Comparison of ENCODE assay signal across 19 mouse cellular contexts in genomic region chr12:99163342-99163682, GRCm38 (mm10).
DNase-seq lines count a peak whose midpoint lies in the region; ATAC-seq lines count a peak whose summit lies in the region.
"Had no signal": no experiment of that assay in that cellular context is flagged by ENCODE, and none has a peak within 500 bp of the region (broad histone marks: within the 10 kb centered on the region; RNA-seq: fewer than 3 reads in every experiment).

No protein-coding gene starts in this region.

- DNase-seq in embryonic facial prominence, embryonic 11.5 days (ENCODE audit: low spot score): no peak
- no peak for DNase-seq in embryonic facial prominence, embryonic 10.5 days (ENCODE audit: low spot score)
- peak; percentile 86 for DNase-seq in forebrain, embryonic 11.5 days (ENCODE audit: low spot score)
- DNase-seq in layer of hippocampus, postnatal 14 days (ENCODE audit: low spot score in 2 of 2): no peak
- DNase-seq in urinary bladder, postnatal 4 days (ENCODE audit: low spot score in 2 of 2): no peak
- DNase-seq: adrenal gland, postnatal 25 days; cerebellum, postnatal 25 days; gastrocnemius, postnatal 25 days; kidney, adult 11 months; kidney, postnatal 25 days; lung, adult 2 months; thymus, postnatal 36 days had no signal

- no peaks in the 10 kb centered on the region for H3K36me3 ChIP-seq in embryonic facial prominence, embryonic 11.5 days (replicated peaks; ENCODE audit: control insufficient read depth, insufficient read depth, low read depth, low read length)
- no peaks in the 10 kb centered on the region for H3K36me3 ChIP-seq in embryonic facial prominence, embryonic 10.5 days (replicated peaks)
- no peaks in the 10 kb centered on the region for H3K36me3 ChIP-seq in forebrain, embryonic 11.5 days (ENCODE audit: control insufficient read depth, insufficient read depth, low read length)
- no peaks in the 10 kb centered on the region for H3K36me3 ChIP-seq in hindbrain, embryonic 13.5 days
- H3K36me3 ChIP-seq in neural tube, embryonic 12.5 days: no peaks in the 10 kb centered on the region
- H3K36me3 ChIP-seq in heart, embryonic 11.5 days (ENCODE audit: control insufficient read depth, insufficient read depth, low read length): no peaks in the 10 kb centered on the region
- H3K36me3 ChIP-seq: heart, embryonic 10.5 days; stomach, embryonic 15.5 days had no signal

- no peaks in the 10 kb centered on the region for H3K4me1 ChIP-seq in embryonic facial prominence, embryonic 11.5 days (ENCODE audit: control insufficient read depth, insufficient read depth, low read length)
- peaks cover 10% of the 10 kb centered on the region; the same call in 1 of the 2 replicates for H3K4me1 ChIP-seq in embryonic facial prominence, embryonic 10.5 days
- H3K4me1 ChIP-seq in forebrain, embryonic 11.5 days (replicated peaks; ENCODE audit: control insufficient read depth, insufficient read depth, low read length): peaks cover 9% of the 10 kb centered on the region; the same call in 1 of the 2 replicates
- peaks cover 27% of the 10 kb centered on the region for H3K4me1 ChIP-seq in hindbrain, embryonic 13.5 days (replicated peaks)
- H3K4me1 ChIP-seq in neural tube, embryonic 12.5 days: 0 out of 2 replicates have a peak, but pooled peaks cover 4% of the 10 kb centered on the region
- no peaks in the 10 kb centered on the region for H3K4me1 ChIP-seq in heart, embryonic 11.5 days (ENCODE audit: control insufficient read depth, insufficient read depth, low read length)

- H3K9me3 ChIP-seq in embryonic facial prominence, embryonic 11.5 days (replicated peaks; ENCODE audit: control insufficient read depth, low read length): no peaks in the 10 kb centered on the region
- H3K9me3 ChIP-seq in embryonic facial prominence, embryonic 10.5 days: 0 out of 2 replicates have a peak, but pooled peaks cover 2% of the 10 kb centered on the region
- no peaks in the 10 kb centered on the region for H3K9me3 ChIP-seq in forebrain, embryonic 11.5 days (ENCODE audit: control insufficient read depth, low read length)
- no peaks in the 10 kb centered on the region for H3K9me3 ChIP-seq in hindbrain, embryonic 13.5 days
- peaks cover 4% of the 10 kb centered on the region; the same call in 1 of the 2 replicates for H3K9me3 ChIP-seq in neural tube, embryonic 12.5 days
- H3K9me3 ChIP-seq in heart, embryonic 11.5 days (replicated peaks; ENCODE audit: control insufficient read depth, low read length): 0 out of 2 replicates have a peak, but pooled peaks cover under 1% of the 10 kb centered on the region
- H3K9me3 ChIP-seq: heart, embryonic 10.5 days; stomach, embryonic 15.5 days had no signal

- 0 out of 2 replicates have a peak, but pooled peaks have one; percentile 39 for ATAC-seq in embryonic facial prominence, embryonic 11.5 days (replicated peaks; ENCODE audit: insufficient number of reproducible peaks, low FRiP score, low TSS enrichment, low read depth)
- peak; percentile 89 for ATAC-seq in forebrain, embryonic 11.5 days (replicated peaks; ENCODE audit: low FRiP score)
- peak; percentile 62 for ATAC-seq in hindbrain, embryonic 13.5 days (ENCODE audit: low FRiP score)
- ATAC-seq in neural tube, embryonic 12.5 days (ENCODE audit: low FRiP score, low read depth): peak; percentile 59
- no peak for ATAC-seq in heart, embryonic 11.5 days (replicated peaks; ENCODE audit: insufficient number of reproducible peaks, low FRiP score, low TSS enrichment)
- ATAC-seq: activated CD4-positive, CD25-positive, alpha-beta regulatory T cell, adult 4 months had no signal

- H3K9ac ChIP-seq in embryonic facial prominence, embryonic 11.5 days (replicated peaks; ENCODE audit: low read length): no peak overlapping the region
- H3K9ac ChIP-seq in forebrain, embryonic 11.5 days (ENCODE audit: low read length): no peak overlapping the region
- H3K9ac ChIP-seq in hindbrain, embryonic 13.5 days: no peak overlapping the region
- no peak overlapping the region for H3K9ac ChIP-seq in neural tube, embryonic 12.5 days
- no peak overlapping the region for H3K9ac ChIP-seq in heart, embryonic 11.5 days (ENCODE audit: low read depth, low read length)
- H3K9ac ChIP-seq: stomach, embryonic 15.5 days had no signal

- no peak overlapping the region for H3K4me2 ChIP-seq in embryonic facial prominence, embryonic 11.5 days (ENCODE audit: low read depth, low read length)
- H3K4me2 ChIP-seq in forebrain, embryonic 11.5 days (ENCODE audit: low read depth, low read length, severe bottlenecking): no peak overlapping the region
- no peak overlapping the region for H3K4me2 ChIP-seq in hindbrain, embryonic 13.5 days
- no peak overlapping the region for H3K4me2 ChIP-seq in neural tube, embryonic 12.5 days (replicated peaks)
- H3K4me2 ChIP-seq in heart, embryonic 11.5 days: no peak overlapping the region
- H3K4me2 ChIP-seq: stomach, embryonic 15.5 days had no signal

- no peak overlapping the region for H3K27ac ChIP-seq in embryonic facial prominence, embryonic 11.5 days (replicated peaks; ENCODE audit: low read depth, low read length)
- H3K27ac ChIP-seq in embryonic facial prominence, embryonic 10.5 days (replicated peaks): no peak overlapping the region
- peak overlapping the region; percentile 67 for H3K27ac ChIP-seq in forebrain, embryonic 11.5 days (ENCODE audit: low read depth, low read length)
- H3K27ac ChIP-seq in hindbrain, embryonic 13.5 days: peak overlapping the region; percentile 35
- H3K27ac ChIP-seq in neural tube, embryonic 12.5 days: no peak overlapping the region
- no peak overlapping the region for H3K27ac ChIP-seq in heart, embryonic 11.5 days (ENCODE audit: low read depth, low read length)
- H3K27ac ChIP-seq: heart, embryonic 10.5 days; stomach, embryonic 15.5 days had no signal

- H3K27me3 ChIP-seq in embryonic facial prominence, embryonic 11.5 days (ENCODE audit: control insufficient read depth, insufficient read depth, low read length): no peaks in the 10 kb centered on the region
- no peaks in the 10 kb centered on the region for H3K27me3 ChIP-seq in embryonic facial prominence, embryonic 10.5 days (replicated peaks; ENCODE audit: low read depth, poor library complexity, severe bottlenecking)
- no peaks in the 10 kb centered on the region for H3K27me3 ChIP-seq in forebrain, embryonic 11.5 days (ENCODE audit: control insufficient read depth, insufficient read depth, low read length)
- no peaks in the 10 kb centered on the region for H3K27me3 ChIP-seq in hindbrain, embryonic 13.5 days
- H3K27me3 ChIP-seq in neural tube, embryonic 12.5 days (replicated peaks): no peaks in the 10 kb centered on the region
- H3K27me3 ChIP-seq in heart, embryonic 11.5 days (ENCODE audit: control insufficient read depth, insufficient read depth, low read length): no peaks in the 10 kb centered on the region
- H3K27me3 ChIP-seq: stomach, embryonic 15.5 days had no signal

- H3K4me3 ChIP-seq in embryonic facial prominence, embryonic 11.5 days (ENCODE audit: low read depth, low read length): no peak overlapping the region
- no peak overlapping the region for H3K4me3 ChIP-seq in embryonic facial prominence, embryonic 10.5 days
- no peak overlapping the region for H3K4me3 ChIP-seq in forebrain, embryonic 11.5 days (ENCODE audit: low read depth, low read length)
- H3K4me3 ChIP-seq in hindbrain, embryonic 13.5 days: no peak overlapping the region
- no peak overlapping the region for H3K4me3 ChIP-seq in neural tube, embryonic 12.5 days
- H3K4me3 ChIP-seq in heart, embryonic 11.5 days (ENCODE audit: low read depth, low read length): no peak overlapping the region
- H3K4me3 ChIP-seq: heart, embryonic 10.5 days; myocyte; stomach, embryonic 15.5 days had no signal

- 76% methylated on average over 9 of the region's 9 CpGs for WGBS in embryonic facial prominence, embryonic 11.5 days
- 71% methylated on average over 9 of the region's 9 CpGs for WGBS in embryonic facial prominence, embryonic 10.5 days
- 33% methylated on average over 9 of the region's 9 CpGs for whole genome bisulfite sequencing in forebrain, embryonic 11.5 days
- 26% methylated on average over 9 of the region's 9 CpGs for WGBS in hindbrain, embryonic 13.5 days
- WGBS in neural tube, embryonic 12.5 days: 41% methylated on average over 9 of the region's 9 CpGs
- 77% methylated on average over 9 of the region's 9 CpGs for WGBS in heart, embryonic 11.5 days (ENCODE audit: insufficient replicate concordance)

Comparison
In these comparisons a context has a peak if more than half of its experiments do, and no peak if none do; other contexts are left out.
1. H3K27ac ChIP-seq: peak in forebrain, embryonic 11.5 days (single experiment) and hindbrain, embryonic 13.5 days (single experiment); none in embryonic facial prominence, embryonic 11.5 days (single experiment), embryonic facial prominence, embryonic 10.5 days (single experiment), neural tube, embryonic 12.5 days (single experiment) and heart, embryonic 11.5 days (single experiment).